Mouse (Mus musculus) frontal cortex, postnatal 14 days (tissue): ENCODE data around the gene Alg14.

Experiments
- DNase-seq, 2 experiments: peaks; one replicate each; pipeline ENCODE4 v3.0.0; 2022; ENCODE audit warnings: low spot score in 2 of 2

Gene Alg14

GRCm38 (mm10) chr3:121338687-121339086 lies 47.1 kb downstream of the Alg14 start:
- DNase-seq: no peak

GRCm38 (mm10) chr3:121340321-121340761 lies 48.8 kb downstream of the Alg14 start:
- no peak for DNase-seq

- DNase-seq: no peak
These were observed 51.7 kb downstream of the Alg14 start for GRCm38 (mm10) chr3:121343224-121343623.

GRCm38 (mm10) chr3:121344056-121344945 lies 52.7 kb downstream of the Alg14 start:
- DNase-seq: no peak

GRCm38 (mm10) chr3:121344951-121345642 lies 53.5 kb downstream of the Alg14 start:
- DNase-seq: no peak

GRCm38 (mm10) chr3:121345643-121346000 lies 54.0 kb downstream of the Alg14 start:
- no peak for DNase-seq

- DNase-seq: no peak
These were observed 55.1 kb downstream of the Alg14 start for GRCm38 (mm10) chr3:121346507-121347267.

- DNase-seq: no peak
These were observed 57.2 kb downstream of the Alg14 start for GRCm38 (mm10) chr3:121348792-121349191.

- no peak for DNase-seq
These were observed 58.0 kb downstream of the Alg14 start for GRCm38 (mm10) chr3:121349334-121350169.

GRCm38 (mm10) chr3:121351257-121351656 lies 59.7 kb downstream of the Alg14 start:
- no peak for DNase-seq

- no peak for DNase-seq
These were observed 62.7 kb downstream of the Alg14 start for GRCm38 (mm10) chr3:121354281-121354680.

GRCm38 (mm10) chr3:121354861-121355470 lies 63.4 kb downstream of the Alg14 start:
- no peak for DNase-seq

GRCm38 (mm10) chr3:121355569-121355968 lies 64.0 kb downstream of the Alg14 start:
- no peak for DNase-seq

- no peak for DNase-seq
These were observed 64.5 kb downstream of the Alg14 start for GRCm38 (mm10) chr3:121356111-121356510.

- DNase-seq: no peak
These were observed 65.5 kb downstream of the Alg14 start for GRCm38 (mm10) chr3:121357030-121357429.

- DNase-seq: no peak
These were observed 66.7 kb downstream of the Alg14 start for GRCm38 (mm10) chr3:121358285-121358684.

- DNase-seq: no peak
These were observed 67.3 kb downstream of the Alg14 start for GRCm38 (mm10) chr3:121358850-121359249.

- DNase-seq: no peak
These were observed 67.7 kb downstream of the Alg14 start for GRCm38 (mm10) chr3:121359272-121359671.

- no peak for DNase-seq
These were observed 70.4 kb downstream of the Alg14 start for GRCm38 (mm10) chr3:121362002-121362401.

- DNase-seq: no peak
These were observed 72.8 kb downstream of the Alg14 start for GRCm38 (mm10) chr3:121364388-121364787.

- DNase-seq: no peak
These were observed 73.6 kb downstream of the Alg14 start for GRCm38 (mm10) chr3:121365131-121365530.
